Mouse (Mus musculus) brown adipose tissue, adult 24 weeks (tissue): ENCODE data around the gene Dnajc11. TPM values are rescaled to one million over a fixed set of nuclear protein-coding genes. Genes with fewer than 3 reads are reported as not detected.

Experiments
- H3K27ac ChIP-seq: fragments of 200-500 bp; replicated peaks from 2 replicates; pipeline ENCODE4 v1.5.1; 2012; ENCODE audit warnings: low read depth, mild to moderate bottlenecking, low read length
- H3K4me1 ChIP-seq: fragments of 200-500 bp; 2 replicates; pipeline ENCODE4 v1.6.1; 2012; ENCODE audit warnings: low read length, mixed read lengths; ENCODE audit not compliant: control insufficient read depth, insufficient read depth, insufficient read length
- H3K4me3 ChIP-seq: fragments of 200-500 bp; 2 replicates; pipeline ENCODE4 v1.5.1; 2012; ENCODE audit warnings: low read depth, mild to moderate bottlenecking, low read length, moderate library complexity; ENCODE audit not compliant: insufficient read depth
- polyA plus RNA-seq: library from polyadenylated mRNA; stranded (reverse); fragments of >200 nt; gene quantifications from 2 replicates; pipeline ENCODE4 v1.2.4, GENCODE M21; 2012; ENCODE audit not compliant: missing spikeins, insufficient read depth, insufficient read length

The Dnajc11 gene
- polyA plus RNA-seq, 1 experiment = 50.7 TPM

DNA sequence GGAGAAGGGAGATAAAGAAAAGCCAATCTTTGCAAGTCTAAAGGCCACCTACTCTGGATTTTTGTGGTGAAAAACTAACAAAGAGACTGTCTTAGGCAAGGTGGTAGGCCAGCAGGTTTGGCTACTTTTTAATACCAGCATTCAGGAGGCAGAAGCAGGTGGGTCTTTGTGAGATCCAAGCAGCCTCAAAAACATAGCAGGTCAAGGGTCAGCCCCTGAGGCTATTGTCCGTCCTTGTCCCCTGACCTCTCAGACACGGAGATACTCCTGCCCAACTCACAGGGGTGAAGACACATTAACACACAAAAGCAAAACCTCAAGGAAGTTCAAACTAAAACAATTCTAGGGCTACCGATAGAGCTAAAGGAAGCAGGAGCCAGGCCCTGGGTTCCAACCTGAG, 73.3 kb downstream of the Dnajc11 start:
- Histone ChIP-seq H3K4me1 (peaks cover 7% of the 10 kb centered on the region; the same call in 1 of the 2 replicates), H3K27ac (no peak overlapping the region), H3K4me3 (no peak overlapping the region)

DNA sequence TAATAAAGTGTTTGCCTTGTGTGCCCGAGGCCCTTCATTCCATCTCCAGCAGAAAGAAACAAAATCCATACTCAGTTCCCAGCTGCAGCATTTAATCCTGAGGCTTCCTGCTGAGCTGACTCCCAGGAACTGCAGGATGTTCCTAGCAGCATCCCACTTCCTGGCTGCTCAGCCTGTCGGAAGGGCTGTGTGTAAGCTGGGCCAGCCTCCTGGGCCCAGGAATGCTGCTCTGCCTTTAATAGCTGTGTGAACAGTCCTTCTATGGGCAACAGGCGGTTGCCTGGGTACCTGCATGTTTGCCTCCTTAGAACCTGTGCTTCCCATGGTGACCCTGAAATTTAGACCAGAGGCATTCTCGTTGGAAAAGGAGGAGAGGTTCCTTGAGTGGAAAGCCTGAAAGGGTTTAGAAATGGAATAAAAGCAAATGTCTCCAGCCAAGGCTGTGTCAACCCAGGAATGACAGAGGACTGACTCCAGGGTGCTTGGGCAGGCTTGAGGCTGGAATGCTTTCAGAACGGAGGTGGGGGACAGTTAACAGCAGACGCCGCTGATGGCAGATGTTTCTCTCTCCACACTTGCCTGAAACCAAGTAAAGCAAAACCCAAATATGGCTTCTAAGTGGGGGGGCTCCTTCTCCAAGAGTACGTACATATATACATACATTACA, 74.1 kb downstream of the Dnajc11 start:
- Histone ChIP-seq H3K27ac (peak overlapping the region; percentile 2; the same call in 1 of the 2 replicates), H3K4me3 (peak overlapping the region; percentile 74), H3K4me1 (peaks cover 7% of the 10 kb centered on the region; the same call in 1 of the 2 replicates)

DNA sequence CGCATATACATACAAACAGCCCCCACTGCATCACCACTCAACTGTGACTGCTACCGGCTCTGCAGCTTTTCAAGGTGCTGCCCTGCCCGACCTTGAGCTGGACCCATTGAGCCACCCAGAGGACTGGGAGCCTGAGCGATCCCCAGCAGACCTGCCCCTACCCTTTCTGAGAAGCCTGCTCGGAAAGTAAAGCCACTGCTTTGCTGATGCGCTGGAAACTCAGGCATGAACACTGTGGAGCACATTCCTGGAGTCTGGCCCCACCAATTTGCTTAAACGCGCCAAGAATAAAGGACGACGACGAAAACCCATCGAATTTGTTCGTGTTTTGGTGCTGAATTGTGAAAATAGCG, 74.6 kb downstream of the Dnajc11 start:
- Histone ChIP-seq H3K4me1 (peaks cover 7% of the 10 kb centered on the region; the same call in 1 of the 2 replicates), H3K4me3 (peak overlapping the region; percentile 74), H3K27ac (peak overlapping the region; percentile 49)

DNA sequence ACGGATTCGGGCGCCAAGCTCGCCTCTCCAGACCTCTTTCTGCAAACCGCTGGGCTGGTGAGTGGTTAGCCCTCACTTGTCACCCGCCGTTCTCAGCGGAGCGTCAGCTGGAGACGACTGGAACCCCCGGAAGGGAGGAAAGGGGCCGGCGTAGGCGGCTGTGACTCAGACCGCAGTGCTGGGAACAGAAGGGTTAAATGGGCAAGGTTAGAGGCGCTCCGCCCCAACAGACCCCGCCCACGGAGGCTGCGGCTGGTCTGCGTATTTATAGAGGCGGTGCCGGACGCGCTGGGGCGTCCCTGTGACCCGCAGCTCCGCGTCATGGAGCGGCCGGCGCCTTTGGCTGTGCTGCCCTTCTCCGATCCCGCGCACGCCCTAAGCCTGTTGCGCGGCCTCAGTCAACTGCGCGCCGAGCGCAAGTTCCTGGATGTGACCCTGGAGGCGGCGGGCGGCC, 75.2 kb downstream of the Dnajc11 start, which contains the start of gene Klhl21:
TSS of gene Klhl21 (plus strand) at position 182 of the 454 bp plus-strand sequence.
- H3K4me1 ChIP-seq = peaks cover 7% of the 10 kb centered on the region; the same call in 1 of the 2 replicates
- H3K4me3 ChIP-seq = peak within 1 kb of the TSS; percentile 74
- peak within 1 kb of the TSS; percentile 49 for H3K27ac ChIP-seq

DNA sequence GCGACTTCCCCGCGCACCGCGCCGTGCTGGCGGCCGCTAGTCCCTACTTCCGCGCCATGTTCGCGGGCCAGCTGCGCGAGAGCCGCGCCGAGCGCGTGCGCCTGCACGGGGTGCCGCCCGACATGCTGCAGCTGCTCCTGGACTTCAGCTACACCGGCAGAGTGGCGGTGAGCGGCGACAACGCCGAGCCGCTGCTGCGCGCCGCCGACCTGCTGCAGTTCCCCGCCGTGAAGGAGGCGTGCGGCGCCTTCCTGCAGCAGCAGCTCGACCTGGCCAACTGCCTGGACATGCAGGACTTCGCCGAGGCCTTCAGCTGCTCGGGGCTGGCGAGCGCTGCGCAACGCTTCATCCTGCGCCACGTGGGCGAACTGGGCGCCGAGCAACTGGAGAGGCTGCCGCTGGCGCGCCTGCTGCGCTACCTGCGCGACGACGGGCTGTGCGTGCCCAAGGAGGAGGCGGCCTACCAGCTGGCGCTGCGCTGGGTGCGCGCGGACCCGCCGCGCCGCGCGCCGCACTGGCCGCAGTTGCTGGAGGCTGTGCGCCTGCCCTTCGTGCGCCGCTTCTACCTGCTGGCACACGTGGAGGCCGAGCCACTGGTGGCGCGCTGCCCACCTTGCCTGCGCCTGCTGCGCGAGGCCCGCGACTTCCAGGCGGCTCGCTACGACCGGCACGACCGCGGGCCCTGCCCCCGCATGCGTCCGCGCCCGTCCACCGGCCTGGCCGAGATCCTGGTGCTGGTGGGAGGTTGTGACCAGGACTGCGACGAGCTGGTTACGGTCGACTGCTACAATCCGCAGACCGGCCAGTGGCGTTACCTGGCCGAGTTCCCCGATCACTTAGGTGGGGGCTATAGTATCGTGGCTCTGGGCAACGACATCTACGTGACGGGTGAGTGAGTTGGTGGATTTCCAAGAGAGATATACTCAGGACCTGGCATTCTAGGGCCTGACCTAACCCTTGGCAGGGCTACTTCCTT, 75.9 kb downstream of the Dnajc11 start:
- Histone ChIP-seq H3K4me1 (peaks cover 7% of the 10 kb centered on the region; the same call in 1 of the 2 replicates), H3K27ac (no peak overlapping the region; the same call in 1 of the 2 replicates), H3K4me3 (peak overlapping the region; percentile 74)

DNA sequence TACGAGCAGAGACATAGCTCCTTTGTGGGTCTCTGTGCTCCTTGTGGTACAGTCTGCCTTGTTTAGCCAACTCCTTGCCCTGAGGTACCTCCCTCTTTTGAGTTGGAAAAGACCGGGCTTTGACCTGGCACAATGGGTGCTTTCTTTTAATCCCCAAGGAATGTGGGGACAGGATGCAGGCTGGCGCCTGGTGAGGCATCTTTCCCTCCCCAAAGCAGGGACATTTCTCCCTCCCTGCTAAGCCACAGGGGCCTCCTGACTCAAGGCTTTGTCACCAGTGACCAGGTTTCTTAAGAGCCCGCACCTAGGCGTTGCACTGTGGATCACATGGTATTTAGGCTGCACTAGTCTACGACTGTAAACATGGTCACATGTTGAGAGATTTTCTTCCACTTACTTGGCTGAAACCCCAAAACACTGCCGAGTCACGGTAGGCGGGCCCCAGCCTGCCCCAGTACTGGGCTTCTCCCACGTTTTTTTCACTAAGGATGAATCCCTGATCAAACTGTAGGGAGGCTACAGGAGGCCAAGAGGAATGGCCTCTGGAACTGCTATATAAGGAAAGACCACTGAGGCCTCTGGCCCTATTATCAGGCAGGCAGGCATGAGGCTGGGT, 76.7 kb downstream of the Dnajc11 start:
- Histone ChIP-seq H3K4me1 (peaks cover 7% of the 10 kb centered on the region; the same call in 1 of the 2 replicates), H3K4me3 (peak overlapping the region; percentile 74), H3K27ac (no peak overlapping the region; the same call in 1 of the 2 replicates)

DNA sequence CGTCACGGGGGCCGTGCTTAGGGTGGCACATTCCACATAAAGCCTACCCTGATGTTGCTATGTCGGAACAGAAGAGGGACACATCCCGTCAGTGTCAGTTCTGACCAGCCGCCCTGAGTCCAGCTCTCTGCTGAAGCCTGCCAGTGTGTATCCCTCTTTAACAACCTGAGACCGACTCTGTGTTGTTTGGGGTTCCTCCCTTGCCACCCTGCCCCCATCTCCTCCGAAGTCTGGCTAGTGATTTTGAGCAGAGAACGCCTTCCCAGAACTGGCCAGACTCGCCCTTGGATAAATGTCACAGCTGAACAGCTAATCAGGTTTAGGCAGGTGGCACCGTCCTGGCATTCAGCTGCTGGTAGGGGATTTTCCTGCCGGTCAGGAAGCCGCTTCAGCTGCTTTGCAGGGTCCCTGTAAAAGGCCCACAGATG, 77.2 kb downstream of the Dnajc11 start:
- H3K4me1 ChIP-seq = peaks cover 7% of the 10 kb centered on the region; the same call in 1 of the 2 replicates

DNA sequence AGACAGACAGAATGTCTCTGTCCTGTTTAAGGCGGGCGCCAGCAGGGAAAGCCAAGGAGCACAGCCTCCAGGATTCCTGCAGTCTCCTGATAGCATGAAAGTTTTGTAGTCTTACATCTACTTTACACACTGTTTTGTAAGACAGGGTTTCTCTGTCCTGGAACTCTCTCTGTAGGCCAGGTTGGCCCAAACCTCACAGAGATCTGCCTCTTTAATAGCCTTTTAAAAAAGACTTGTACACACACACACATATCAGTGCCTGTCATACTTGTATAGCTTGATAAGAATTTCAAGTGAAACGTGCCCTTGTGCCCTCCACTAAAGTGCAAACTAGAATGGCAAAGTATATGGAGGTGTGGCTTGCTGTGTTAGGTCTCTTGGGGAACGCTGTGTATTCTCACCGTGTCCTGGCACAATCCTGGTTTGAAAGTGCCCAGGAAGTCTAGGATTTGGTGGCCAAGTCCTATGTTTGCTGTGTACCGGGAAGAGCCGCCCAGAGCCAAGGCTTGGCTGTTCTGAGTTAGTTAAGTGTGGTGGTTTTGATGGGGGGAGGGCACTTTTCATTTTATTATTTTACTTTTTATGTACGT, 77.8 kb downstream of the Dnajc11 start:
- Histone ChIP-seq H3K4me1 (peaks cover 7% of the 10 kb centered on the region; the same call in 1 of the 2 replicates), H3K27ac (no peak overlapping the region)

More for the DNA sequence above, 77.2 kb downstream of the Dnajc11 start:
- peak overlapping the region; percentile 74 for H3K4me3 ChIP-seq
- no peak overlapping the region; the same call in 1 of the 2 replicates for H3K27ac ChIP-seq

DNA sequence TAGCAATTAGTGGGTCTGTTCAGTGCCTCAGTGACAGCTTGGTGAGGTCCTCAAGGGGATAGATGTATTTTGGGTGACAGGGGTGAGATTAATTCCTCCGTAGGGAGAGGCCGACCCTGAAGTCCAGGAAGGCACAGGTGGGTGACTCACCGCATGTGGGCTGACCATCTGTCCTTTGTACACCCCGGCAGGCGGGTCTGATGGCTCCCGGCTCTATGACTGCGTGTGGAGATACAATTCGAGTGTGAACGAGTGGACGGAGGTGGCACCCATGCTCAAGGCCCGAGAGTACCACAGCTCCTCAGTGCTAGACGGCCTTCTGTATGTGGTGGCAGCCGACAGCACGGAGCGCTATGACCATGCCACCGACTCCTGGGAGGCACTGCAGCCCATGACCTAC, 78.6 kb downstream of the Dnajc11 start:
- H3K4me1 ChIP-seq = peaks cover 7% of the 10 kb centered on the region; the same call in 1 of the 2 replicates
- H3K27ac ChIP-seq = no peak overlapping the region
- no peak overlapping the region for H3K4me3 ChIP-seq

More for the DNA sequence above, 77.8 kb downstream of the Dnajc11 start:
- H3K4me3 ChIP-seq = peak overlapping the region; percentile 74

DNA sequence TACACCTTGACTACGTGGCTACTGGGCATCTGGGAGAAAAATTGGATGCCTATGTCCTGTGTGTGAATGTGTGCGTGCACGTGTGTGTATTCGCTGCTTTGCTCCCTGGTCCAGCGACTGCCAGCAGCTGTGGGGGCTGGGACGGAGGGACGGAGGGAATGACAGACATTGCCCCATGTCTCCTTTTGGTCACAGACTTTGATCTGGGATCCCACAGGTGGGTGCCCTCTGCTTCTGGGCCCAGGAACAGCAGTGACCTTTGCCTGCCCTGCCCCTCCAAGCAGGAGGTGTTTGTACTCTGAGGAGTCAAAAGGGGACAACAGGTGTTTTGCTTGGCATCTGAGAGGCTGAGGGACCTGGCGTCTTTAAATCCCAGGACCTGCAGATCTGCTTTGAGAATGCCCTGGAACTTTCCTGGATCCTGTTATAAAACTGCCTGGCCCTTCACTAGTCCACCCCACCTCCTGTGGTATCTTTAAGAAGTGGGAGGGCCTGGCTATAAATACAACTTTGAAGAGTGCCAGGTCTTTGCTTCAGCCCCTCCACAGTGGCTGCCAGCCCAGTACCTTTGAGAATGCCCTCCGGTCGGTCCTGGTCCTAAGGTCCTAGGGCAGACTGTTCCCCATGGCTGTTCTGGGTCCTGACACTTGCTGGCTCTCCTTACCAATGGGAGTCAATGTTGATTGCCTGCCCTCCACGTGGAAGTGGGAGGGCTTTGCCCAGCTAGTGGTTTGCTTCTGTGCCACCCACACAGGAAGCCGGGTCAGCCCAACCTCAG, 79.7 kb downstream of the Dnajc11 start:
- Histone ChIP-seq H3K4me1 (peaks cover 2% of the 10 kb centered on the region; the same call in 1 of the 2 replicates), H3K27ac (no peak overlapping the region)

DNA sequence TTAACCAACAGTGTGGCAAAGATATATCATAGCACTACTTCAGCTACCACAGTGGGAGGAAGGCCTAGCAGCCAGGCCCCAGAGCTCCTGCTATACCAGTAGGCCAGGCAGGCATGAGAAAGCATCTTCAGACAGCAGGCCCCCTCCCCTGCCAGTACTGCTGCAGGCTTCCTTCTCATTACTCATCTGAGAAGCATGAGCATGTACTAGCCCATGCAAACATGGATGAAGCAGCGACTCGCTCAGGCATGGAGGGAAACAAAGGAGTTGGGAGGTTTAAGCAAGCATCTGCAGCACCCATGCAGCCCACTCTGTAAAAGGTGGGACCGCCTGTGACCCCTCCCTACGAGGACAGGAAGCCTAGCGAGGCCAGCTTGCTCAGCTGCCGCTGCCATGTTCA, 85.6 kb downstream of the Dnajc11 start:
- Histone ChIP-seq H3K4me1 (no peaks in the 10 kb centered on the region), H3K4me3 (no peak overlapping the region), H3K27ac (no peak overlapping the region)

More for the DNA sequence above, 79.7 kb downstream of the Dnajc11 start:
- no peak overlapping the region for H3K4me3 ChIP-seq

DNA sequence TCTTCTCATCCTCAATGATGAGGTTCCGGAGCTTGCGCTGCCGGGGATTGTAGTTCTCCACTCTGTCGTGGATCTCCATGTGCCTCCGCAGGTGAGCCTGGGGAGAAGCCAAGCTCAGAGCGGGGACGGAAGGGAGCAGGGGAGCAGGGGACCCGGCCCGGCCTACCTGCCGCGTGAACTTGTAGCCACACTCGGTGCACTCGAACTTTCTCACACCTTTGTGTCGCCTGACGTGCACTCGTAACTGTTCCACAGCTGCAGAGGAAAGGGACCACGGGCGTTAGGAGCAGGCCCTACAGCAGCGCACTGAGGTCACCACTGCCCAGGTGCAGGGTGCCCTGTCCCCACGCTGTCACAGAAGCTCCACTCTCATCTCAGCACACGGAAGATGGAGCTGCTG, 86.5 kb downstream of the Dnajc11 start:
- no peaks in the 10 kb centered on the region for H3K4me1 ChIP-seq
- no peak overlapping the region for H3K27ac ChIP-seq
- H3K4me3 ChIP-seq = no peak overlapping the region

DNA sequence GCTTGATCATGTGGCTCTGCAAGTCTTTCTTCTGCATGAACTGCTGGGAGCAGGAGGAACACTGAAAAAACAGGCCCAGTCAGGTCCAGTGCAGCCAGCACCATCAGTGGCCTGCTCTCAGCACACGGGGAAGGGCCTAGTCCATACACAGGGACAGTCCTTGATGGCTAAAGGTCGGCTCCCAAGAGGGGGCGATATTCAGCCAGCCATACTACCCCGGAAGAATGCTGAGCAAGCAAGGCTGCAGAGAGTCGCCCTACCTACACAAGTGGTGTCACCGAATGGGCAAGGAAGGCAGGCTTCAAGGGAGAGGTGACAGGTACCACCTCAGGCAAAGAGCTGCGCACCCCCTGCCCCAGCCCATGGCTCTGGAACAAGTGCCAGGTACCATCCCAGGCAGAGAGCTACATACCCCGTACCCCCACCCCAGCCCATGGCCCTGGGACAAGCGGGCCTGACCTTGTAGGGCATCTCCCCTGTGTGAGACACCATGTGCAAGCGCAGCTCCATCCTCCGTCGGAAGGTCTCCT, 88.1 kb downstream of the Dnajc11 start:
- no peak overlapping the region for H3K4me3 ChIP-seq
- H3K4me1 ChIP-seq = peaks cover 2% of the 10 kb centered on the region
- no peak overlapping the region for H3K27ac ChIP-seq
